Mouse (Mus musculus) heart, embryonic 14.5 days (tissue): Measurements from ENCODE around the gene Klrc3. TPM values are rescaled to one million over a fixed set of nuclear protein-coding genes. Genes with fewer than 3 reads are reported as not detected.
"Not testable (repeated sequence)": the region's sequence is repeated elsewhere in the genome, so short reads cannot be mapped to it uniquely, and the experiment has no call there.

Experiments used
- ATAC-seq: fragments of 200-750 bp; cut with Nextera tagmentation; 2 replicates; pipeline ENCODE4 v1.8.0; 2017; ENCODE audit warnings: low read depth, moderate TSS enrichment; ENCODE audit not compliant: insufficient number of reproducible peaks, insufficient read depth, low FRiP score
- H3K27ac ChIP-seq, 2 experiments: fragments of 200-500 bp in 1 of 2; fragments of 300-500 bp in 1 of 2; sonication (generic) in 1 of 2; replicated peaks in 1 of 2; 2 replicates each; pipeline ENCODE4 v1.5.1; 2012 to 2014; ENCODE audit warnings: low read depth in 2 of 2, low read length in 2 of 2, control low read depth in 1 of 2, mild to moderate bottlenecking in 1 of 2, mixed read lengths in 1 of 2; ENCODE audit not compliant: control insufficient read depth in 1 of 2, insufficient read depth in 1 of 2
- H3K27me3 ChIP-seq: fragments of 300-500 bp; sonication (generic); 2 replicates; pipeline ENCODE4 v1.6.1; 2014; ENCODE audit warnings: mild to moderate bottlenecking, low read length, control low read depth; ENCODE audit not compliant: control insufficient read depth, insufficient read depth
- H3K36me3 ChIP-seq: fragments of 300-500 bp; sonication (generic); 2 replicates; pipeline ENCODE4 v1.6.1; 2014; ENCODE audit warnings: mild to moderate bottlenecking, control low read depth, low read length, mixed read lengths; ENCODE audit not compliant: control insufficient read depth, insufficient read depth
- H3K4me1 ChIP-seq, 2 experiments: fragments of 200-500 bp in 1 of 2; fragments of 300-500 bp in 1 of 2; sonication (generic) in 1 of 2; 2 replicates each; pipeline ENCODE4 v1.6.1; 2012 to 2014; ENCODE audit warnings: low read length in 2 of 2, control low read depth in 1 of 2, mixed read lengths in 1 of 2; ENCODE audit not compliant: control insufficient read depth in 2 of 2, insufficient read depth in 2 of 2
- H3K4me2 ChIP-seq: fragments of 300-500 bp; sonication (generic); 2 replicates; pipeline ENCODE4 v1.6.1; 2014; ENCODE audit warnings: mild to moderate bottlenecking, low read length
- H3K4me3 ChIP-seq, 2 experiments: fragments of 200-500 bp in 1 of 2; fragments of 300-500 bp in 1 of 2; sonication (generic) in 1 of 2; 2 replicates each; pipeline ENCODE4 v1.5.1; 2012 to 2014; ENCODE audit warnings: low read length in 2 of 2, mild to moderate bottlenecking in 2 of 2, control low read depth in 1 of 2, low read depth in 1 of 2, moderate library complexity in 1 of 2; ENCODE audit not compliant: control insufficient read depth in 1 of 2, insufficient read depth in 1 of 2
- H3K9ac ChIP-seq: fragments of 300-500 bp; sonication (generic); 2 replicates; pipeline ENCODE4 v1.6.1; 2014; ENCODE audit warnings: mild to moderate bottlenecking, low read length
- H3K9me3 ChIP-seq: fragments of 300-500 bp; sonication (generic); 2 replicates; pipeline ENCODE4 v1.6.1; 2016; ENCODE audit warnings: low read length, control low read depth; ENCODE audit not compliant: control insufficient read depth
- WGBS: fragments of 180-500 bp; shearing (Covaris S2); extraction: QIAGEN DNeasy Blood & Tissue Kit; methylation state at CpG from one replicate; pipeline ENCODE4 v1.1.7; 2014; 5-methylcytosine and 5-hydroxymethylcytosine counted together
- polyA plus RNA-seq: library from polyadenylated mRNA; unstranded; fragments of >200 nt; fragmentation: Nextera tagmentation; extraction: Ambion mirVana; gene quantifications from 2 replicates; pipeline ENCODE4 v1.2.1, GENCODE M21; 2014

The Klrc3 gene
- not detected in 2 replicates for polyA plus RNA-seq

DNA sequence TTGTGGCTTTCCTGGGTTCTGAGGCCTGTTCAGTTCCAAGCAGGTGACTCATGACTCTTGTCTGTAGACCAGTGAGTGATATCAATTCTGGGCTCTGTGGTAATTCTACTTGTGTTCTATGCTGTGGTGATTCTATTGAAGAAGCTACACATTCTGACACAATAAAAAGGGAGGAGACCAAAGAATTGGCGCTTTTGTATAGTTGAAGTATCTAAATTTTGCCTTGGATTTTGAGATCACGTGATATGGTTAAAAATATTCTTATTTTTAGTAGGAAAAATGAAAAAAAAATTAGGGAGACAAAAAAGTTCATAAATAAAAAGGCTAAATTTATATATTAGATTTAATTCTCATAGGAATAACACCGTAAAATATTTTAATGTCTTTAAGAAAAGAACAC lies at the start of gene Klrc3:
TSS of gene Klrc3 (minus strand) at position 101 of the 400 bp plus-strand sequence.
- WGBS: 76% methylated on average over 3 of the region's 3 CpGs
- not testable (repeated sequence) for H3K27ac ChIP-seq, H3K4me1 ChIP-seq, H3K9me3 ChIP-seq, H3K4me2 ChIP-seq, H3K9ac ChIP-seq, H3K27me3 ChIP-seq, ATAC-seq, H3K4me3 ChIP-seq, H3K36me3 ChIP-seq

DNA sequence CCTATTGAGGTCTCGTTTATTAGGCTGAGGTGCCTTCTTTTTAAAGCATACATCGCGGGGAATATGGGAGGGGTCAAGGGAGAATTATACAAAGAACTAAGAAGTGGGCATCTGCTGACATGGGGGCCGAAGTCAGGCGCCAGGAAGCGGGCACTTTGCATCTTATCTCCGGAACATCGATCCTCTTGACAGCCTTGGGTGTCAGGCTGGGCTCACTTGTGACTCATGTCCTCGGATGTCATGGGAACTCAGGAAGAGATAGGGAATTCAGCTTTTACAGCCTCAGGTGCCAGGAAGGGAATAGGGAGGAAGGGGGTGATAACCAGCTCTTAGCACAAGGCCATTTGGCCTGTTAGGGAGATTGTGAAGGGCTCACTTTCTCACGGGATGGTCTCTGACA lies 48.3 kb upstream of the Klrc3 start:
- H3K9ac ChIP-seq, H3K4me3 ChIP-seq, H3K4me1 ChIP-seq, H3K4me2 ChIP-seq, H3K27me3 ChIP-seq, H3K27ac ChIP-seq, H3K36me3 ChIP-seq, ATAC-seq, H3K9me3 ChIP-seq: not testable (repeated sequence)
- 52% methylated on average over 10 of the region's 10 CpGs for whole genome bisulfite sequencing

DNA sequence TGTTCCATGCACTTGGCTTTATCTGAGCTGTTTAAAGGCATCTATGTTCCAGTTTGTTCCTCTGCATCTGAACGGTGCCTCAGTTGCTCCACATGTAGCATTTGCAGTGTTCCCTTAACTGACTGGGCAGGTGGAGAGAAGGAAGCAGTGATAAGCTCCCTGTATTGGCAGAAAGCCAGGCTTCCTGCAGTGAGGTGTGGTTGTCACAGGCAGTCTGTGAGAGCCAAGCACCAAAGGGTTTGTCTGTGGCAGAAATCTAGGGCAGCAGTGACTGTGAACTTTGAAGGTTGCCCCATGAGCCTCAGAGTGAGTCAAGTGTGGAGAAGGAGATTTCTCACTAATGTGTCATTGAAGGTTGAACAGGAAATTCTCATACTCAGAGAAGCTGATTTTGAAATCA lies 37.2 kb upstream of the Klrc3 start:
- H3K36me3 ChIP-seq: no peaks in the 10 kb centered on the region
- no peak overlapping the region for H3K4me2 ChIP-seq
- whole genome bisulfite sequencing: 50% methylated on average over 1 of the region's 1 CpGs
- no peak for ATAC-seq
- H3K4me3 ChIP-seq: no peak overlapping the region
- H3K9me3 ChIP-seq: no peaks in the 10 kb centered on the region
- no peaks in the 10 kb centered on the region for H3K4me1 ChIP-seq
- H3K27me3 ChIP-seq: no peaks in the 10 kb centered on the region
- H3K27ac ChIP-seq: no peak overlapping the region
- H3K9ac ChIP-seq: no peak overlapping the region

DNA sequence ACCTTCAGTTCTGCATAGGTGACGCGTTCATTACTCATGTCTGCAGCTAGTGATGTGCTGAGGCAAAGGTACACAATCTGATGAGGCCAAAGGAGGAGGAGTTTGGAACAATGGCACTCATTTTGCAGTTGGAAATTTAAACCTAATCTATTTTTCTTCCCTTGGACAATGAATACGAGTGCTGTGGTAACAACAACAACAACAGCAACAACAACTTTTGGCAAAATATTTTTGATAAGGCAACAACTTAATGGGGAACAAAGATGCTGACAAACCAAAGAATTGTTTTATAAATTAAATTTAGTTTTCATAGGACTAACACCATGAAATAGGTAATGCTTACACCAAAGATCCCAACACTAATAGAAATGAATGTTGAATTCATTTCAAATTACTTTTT lies 35.7 kb upstream of the Klrc3 start, which contains the start of gene Klrc1:
TSS of gene Klrc1 (minus strand) at position 101 of the 400 bp plus-strand sequence.
- Histone ChIP-seq H3K36me3 (no peaks in the 10 kb centered on the region), H3K9me3 (no peaks in the 10 kb centered on the region), H3K4me2 (no peak within 1 kb of the TSS), H3K4me1 (no peaks in the 10 kb centered on the region), H3K27ac (no peak within 1 kb of the TSS), H3K27me3 (no peaks in the 10 kb centered on the region), H3K9ac (no peak within 1 kb of the TSS), H3K4me3 (no peak within 1 kb of the TSS)
- ATAC-seq: no peak
- 80% methylated on average over 3 of the region's 3 CpGs for WGBS

DNA sequence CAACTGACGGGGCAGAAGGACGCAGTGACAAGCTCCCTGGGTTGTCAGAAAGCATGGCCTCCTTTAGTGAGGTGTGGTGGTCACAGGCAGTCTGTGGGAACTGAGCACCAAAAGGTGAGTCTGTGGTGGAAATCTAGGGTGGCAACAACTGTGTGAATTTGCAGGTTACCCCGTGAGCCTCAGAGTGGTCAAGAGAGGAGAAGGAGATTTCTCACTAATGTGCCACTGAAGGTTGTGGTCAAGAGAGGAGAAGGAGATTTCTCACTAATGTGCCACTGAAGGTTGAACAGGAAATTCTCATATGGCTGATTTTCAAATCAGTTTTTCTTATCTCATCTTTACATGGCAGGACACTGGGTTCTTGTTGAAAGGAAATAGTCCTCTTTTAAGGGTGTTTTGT lies 18.2 kb upstream of the Klrc3 start:
- not testable (repeated sequence) for H3K4me1 ChIP-seq, H3K9ac ChIP-seq, H3K9me3 ChIP-seq, H3K4me3 ChIP-seq, H3K27me3 ChIP-seq, H3K36me3 ChIP-seq, H3K27ac ChIP-seq, H3K4me2 ChIP-seq, ATAC-seq
- WGBS: no CpG with 5 or more reads among the region's 3 CpGs

DNA sequence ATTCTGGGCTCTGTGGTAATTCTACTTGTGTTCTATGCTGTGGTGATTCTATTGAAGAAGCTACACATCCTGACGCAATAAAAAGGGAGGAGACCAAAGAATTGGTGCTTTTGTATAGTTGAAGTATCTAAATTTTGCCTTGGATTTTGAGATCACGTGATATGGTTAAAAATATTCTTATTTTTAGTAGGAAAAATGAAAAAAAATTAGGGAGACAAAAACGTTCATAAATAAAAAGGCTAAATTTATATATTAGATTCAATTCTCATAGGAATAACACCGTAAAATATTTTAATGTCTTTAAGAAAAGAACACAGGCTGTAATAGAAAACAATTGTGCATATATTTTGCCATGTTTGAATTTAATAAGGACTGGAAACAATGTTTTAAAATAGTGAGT lies 17.5 kb upstream of the Klrc3 start, which contains the start of gene Klrc2:
TSS of gene Klrc2 (minus strand) at position 101 of the 400 bp plus-strand sequence.
- H3K4me2 ChIP-seq, H3K27me3 ChIP-seq, H3K4me3 ChIP-seq, H3K9ac ChIP-seq, H3K27ac ChIP-seq, ATAC-seq, H3K9me3 ChIP-seq, H3K4me1 ChIP-seq, H3K36me3 ChIP-seq: not testable (repeated sequence)
- 65% methylated on average over 4 of the region's 4 CpGs for WGBS

DNA sequence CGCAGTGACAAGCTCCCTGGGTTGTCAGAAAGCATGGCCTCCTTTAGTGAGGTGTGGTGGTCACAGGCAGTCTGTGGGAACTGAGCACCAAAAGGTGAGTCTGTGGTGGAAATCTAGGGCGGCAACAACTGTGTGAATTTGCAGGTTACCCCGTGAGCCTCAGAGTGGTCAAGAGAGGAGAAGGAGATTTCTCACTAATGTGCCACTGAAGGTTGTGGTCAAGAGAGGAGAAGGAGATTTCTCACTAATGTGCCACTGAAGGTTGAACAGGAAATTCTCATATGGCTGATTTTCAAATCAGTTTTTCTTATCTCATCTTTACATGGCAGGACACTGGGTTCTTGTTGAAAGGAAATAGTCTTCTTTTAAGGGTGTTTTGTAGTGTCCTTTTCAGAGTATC lies 917 bp upstream of the Klrc3 start:
- H3K36me3 ChIP-seq, H3K27ac ChIP-seq, H3K4me3 ChIP-seq, H3K4me1 ChIP-seq, H3K4me2 ChIP-seq, ATAC-seq, H3K9me3 ChIP-seq, H3K27me3 ChIP-seq, H3K9ac ChIP-seq: not testable (repeated sequence)
- 40% methylated on average over 1 of the region's 3 CpGs for WGBS

DNA sequence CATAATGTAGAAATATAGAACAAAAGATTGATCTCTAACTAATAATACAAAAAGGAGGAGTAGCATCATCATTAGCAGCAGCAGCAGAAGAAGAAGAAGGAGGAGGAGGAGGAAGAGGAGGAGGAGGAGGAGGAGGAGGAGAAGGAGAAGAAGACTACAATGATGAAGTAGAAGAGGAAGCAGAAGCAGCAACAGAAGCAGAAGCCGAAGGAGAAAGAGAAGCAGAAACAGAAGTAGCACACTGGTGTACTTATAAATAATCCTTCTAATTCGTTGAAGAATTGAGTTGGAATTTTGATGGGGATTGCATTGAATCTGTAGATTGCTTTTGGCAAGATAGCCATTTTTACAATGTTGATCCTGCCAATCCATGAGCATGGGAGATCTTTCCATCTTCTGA lies 12.1 kb downstream of the Klrc3 start:
- not testable (repeated sequence) for H3K27ac ChIP-seq, H3K9ac ChIP-seq, H3K4me2 ChIP-seq, ATAC-seq, H3K4me1 ChIP-seq, H3K9me3 ChIP-seq, H3K36me3 ChIP-seq, H3K27me3 ChIP-seq, H3K4me3 ChIP-seq
- 70% methylated on average over 2 of the region's 2 CpGs for WGBS
